Mouse (Mus musculus): ENCODE measurements around the gene Pxdn. TPM values are rescaled to one million over a fixed set of nuclear protein-coding genes. Genes with fewer than 3 reads are reported as not detected.

Pxdn gene
- total RNA-seq (2012; rRNA removed) (0.04 TPM in 1 of 2 replicates, not detected in the other), total RNA-seq (2014; rRNA removed) (0.11 and 0.21 TPM in 2 replicates), polyA plus RNA-seq (2012; ENCODE audit: insufficient read length, low read depth) (0.14 and 0.27 TPM in 2 replicates)

DNA sequence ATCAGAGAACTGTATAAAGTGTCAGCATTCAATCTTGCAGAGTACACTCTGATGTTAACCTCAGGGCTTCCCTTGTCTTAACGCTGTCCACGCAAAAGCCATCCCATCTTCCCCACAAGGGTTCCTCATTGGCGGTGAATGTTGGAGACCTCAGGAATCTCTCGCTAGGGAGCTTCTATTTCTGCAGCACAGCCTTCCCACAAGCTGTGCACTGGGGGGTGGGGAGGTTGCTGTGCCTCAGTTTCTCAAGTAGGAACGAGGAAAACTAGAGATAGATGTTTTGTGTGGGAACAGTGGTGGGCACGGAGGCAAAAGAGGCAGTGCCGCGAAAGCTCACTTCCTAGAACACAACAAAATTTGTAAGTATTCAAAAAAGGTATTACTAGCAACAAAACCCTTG, at the start of gene Pxdn:
Pxdn (plus strand) TSS at position 301 of the 400 bp plus-strand sequence.
- TF ChIP-seq MYC (IDR thresholded peaks at IDR 0.05; ENCODE audit: low read depth, low read length) (no peak), POLR2AphosphoS2 (IDR thresholded peaks at IDR 0.05; ENCODE audit: low read depth, low read length) (no peak), ELF1 (IDR thresholded peaks at IDR 0.05; ENCODE audit: low read depth, low read length) (no peak), RAD21 (IDR thresholded peaks at IDR 0.05; ENCODE audit: low read depth, low read length) (no peak), ZMIZ1 (IDR thresholded peaks at IDR 0.05; ENCODE audit: low read depth, low read length) (no peak), MAFK (IDR thresholded peaks at IDR 0.05; ENCODE audit: insufficient replicate concordance, low read length) (no peak), USF1 (IDR thresholded peaks at IDR 0.05; ENCODE audit: low read depth, low read length) (no peak), MXI1 (IDR thresholded peaks at IDR 0.05; ENCODE audit: low read depth, low read length) (no peak), EP300 (IDR thresholded peaks at IDR 0.05; ENCODE audit: low read length) (no peak), MEF2A (IDR thresholded peaks at IDR 0.05; ENCODE audit: borderline replicate concordance, low read depth, low read length) (no peak), ZNF384 (IDR thresholded peaks at IDR 0.05; ENCODE audit: low read depth, low read length) (no peak), E2F4 (IDR thresholded peaks at IDR 0.05; ENCODE audit: insufficient replicate concordance, low read depth, low read length) (no peak), CHD2 (IDR thresholded peaks at IDR 0.05; ENCODE audit: low read length) (no peak)
- dilution Hi-C loops (cut with MboI; ENCODE audit: extremely low pct_ligation_motif_present, extremely low pct_unique_long_range_greater_than_20kb, low sequenced_read_pairs), result no loop called here
- Histone ChIP-seq H3K4me3 (replicated peaks in 1 of 3; ENCODE audit: low read depth in 2 of 3, low read length in 2 of 3, poor library complexity in 1 of 3) (no peak within 1 kb of the TSS), H3K36me3 (replicated peaks in 1 of 2; ENCODE audit: control insufficient read depth in 1 of 2, insufficient read depth in 1 of 2, low read length in 1 of 2) (no peaks in the 10 kb centered on the region), H3K9ac (ENCODE audit: insufficient read depth, low read depth) (no peak within 1 kb of the TSS), H3K4me1 (ENCODE audit: control insufficient read depth in 1 of 2, insufficient read depth in 2 of 2) (peaks cover 3 to 67% of the 10 kb centered on the region in 2 experiments; a peak in 2 of 4 replicates), H3K4me2 (ENCODE audit: insufficient read depth, low read depth, poor library complexity, severe bottlenecking) (no peak within 1 kb of the TSS), H3K9me3 (replicated peaks; ENCODE audit: low read length) (peaks cover 4% of the 10 kb centered on the region), H3K27ac (ENCODE audit: insufficient read depth, low read depth) (no peak within 1 kb of the TSS), H3K27me3 (replicated peaks) (no peaks in the 10 kb centered on the region), H3K79me2 (replicated peaks; ENCODE audit: control insufficient read depth, extremely low read depth, insufficient read depth, poor library complexity, severe bottlenecking) (no peaks in the 10 kb centered on the region)
- no peak for DNase-seq (ENCODE audit: extremely low read depth)
- in situ Hi-C loops (cut with MboI; ENCODE audit: low pct_ligation_motif_present, low pct_unique_long_range_greater_than_20kb, low sequenced_read_pairs), result no loop called here

DNA sequence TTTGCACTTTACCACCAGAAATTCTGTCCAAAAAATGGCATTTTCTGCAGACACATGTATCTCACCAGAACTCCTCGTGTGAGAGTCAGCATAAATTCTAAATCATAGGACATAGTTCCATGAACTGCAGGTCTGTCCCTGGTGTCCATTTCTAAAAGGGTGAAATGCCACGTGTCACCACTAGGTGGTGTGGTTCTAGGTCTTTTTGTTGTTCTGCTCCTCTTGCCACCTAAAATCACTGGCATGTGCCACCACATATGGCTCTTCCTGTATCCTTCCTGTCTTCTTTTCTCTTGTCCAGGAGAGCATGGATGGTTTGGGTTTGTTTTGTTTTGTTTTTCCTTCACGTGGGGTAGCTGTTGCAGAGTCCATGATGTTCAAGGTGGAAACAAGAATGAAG, 42.7 kb upstream of the Pxdn start:
- DNase-seq (ENCODE audit: extremely low read depth), result peak; percentile 58
- dilution Hi-C loops (cut with MboI; ENCODE audit: extremely low pct_ligation_motif_present, extremely low pct_unique_long_range_greater_than_20kb, low sequenced_read_pairs), result no loop called here
- no peak for TF ChIP-seq JUN (IDR thresholded peaks at IDR 0.05; ENCODE audit: insufficient read depth, low read depth, low read length)
- TF ChIP-seq POLR2AphosphoS2 (IDR thresholded peaks at IDR 0.05; ENCODE audit: low read depth, low read length), result no peak
- no peak for TF ChIP-seq SIN3A (IDR thresholded peaks at IDR 0.05; ENCODE audit: low read length)
- TF ChIP-seq IRF4 (IDR thresholded peaks at IDR 0.05; ENCODE audit: low read depth, low read length), result no peak
- TF ChIP-seq ETS1 (conservative IDR thresholded peaks at IDR 0.05; ENCODE audit: low read depth, low read length), result no peak
- peak; percentile 23 for TF ChIP-seq RAD21 (IDR thresholded peaks at IDR 0.05; ENCODE audit: low read depth, low read length)
- no peak for TF ChIP-seq E2F4 (IDR thresholded peaks at IDR 0.05; ENCODE audit: insufficient replicate concordance, low read depth, low read length)
- no peak for TF ChIP-seq UBTF (IDR thresholded peaks at IDR 0.05; ENCODE audit: low read depth, low read length)
- TF ChIP-seq BHLHE40 (IDR thresholded peaks at IDR 0.05; ENCODE audit: low read depth, low read length), result no peak
- no peak for TF ChIP-seq CHD1 (IDR thresholded peaks at IDR 0.05; ENCODE audit: low read depth, low read length)
- TF ChIP-seq SMC3 (IDR thresholded peaks at IDR 0.05; ENCODE audit: low read depth, low read length), result peak; percentile 28; the same call in 1 of the 2 replicates
- TF ChIP-seq NRF1 (IDR thresholded peaks at IDR 0.05; ENCODE audit: low read depth, low read length), result no peak
- TF ChIP-seq HCFC1 (IDR thresholded peaks at IDR 0.05; ENCODE audit: low read depth, low read length), result no peak
- no peak for TF ChIP-seq USF1 (IDR thresholded peaks at IDR 0.05; ENCODE audit: low read depth, low read length)
- TF ChIP-seq CTCF (conservative IDR thresholded peaks at IDR 0.05 in 1 of 2, IDR thresholded peaks at IDR 0.05 in 1 of 2; ENCODE audit: low read depth in 2 of 2, low read length in 2 of 2), result peak; percentile 68 to 98
- TF ChIP-seq TCF12 (IDR thresholded peaks at IDR 0.05; ENCODE audit: low read depth, low read length), result no peak
- TF ChIP-seq MEF2A (IDR thresholded peaks at IDR 0.05; ENCODE audit: borderline replicate concordance, low read depth, low read length), result no peak
- TF ChIP-seq POLR2A (IDR thresholded peaks at IDR 0.05; ENCODE audit: low read depth, low read length), result no peak
- TF ChIP-seq ZNF384 (IDR thresholded peaks at IDR 0.05; ENCODE audit: low read depth, low read length), result no peak
- TF ChIP-seq TBP (conservative IDR thresholded peaks at IDR 0.05; ENCODE audit: low read depth, low read length), result no peak
- TF ChIP-seq MAX (IDR thresholded peaks at IDR 0.05; ENCODE audit: low read length), result peak; percentile 91
- TF ChIP-seq USF2 (conservative IDR thresholded peaks at IDR 0.05; ENCODE audit: low read depth, low read length), result no peak
- H3K4me3 ChIP-seq (replicated peaks in 1 of 3; ENCODE audit: low read depth in 2 of 3, low read length in 2 of 3, poor library complexity in 1 of 3), result no peak overlapping the region
- no peaks in the 10 kb centered on the region for H3K36me3 ChIP-seq (replicated peaks in 1 of 2; ENCODE audit: control insufficient read depth in 1 of 2, insufficient read depth in 1 of 2, low read length in 1 of 2)
- in situ Hi-C loops (cut with MboI; ENCODE audit: low pct_ligation_motif_present, low pct_unique_long_range_greater_than_20kb, low sequenced_read_pairs), result no loop called here
- no peak overlapping the region for H3K9ac ChIP-seq (ENCODE audit: insufficient read depth, low read depth)
- H3K9me3 ChIP-seq (replicated peaks; ENCODE audit: low read length), result no peaks in the 10 kb centered on the region
- H3K4me1 ChIP-seq (ENCODE audit: control insufficient read depth in 1 of 2, insufficient read depth in 2 of 2), result peaks cover 5 to 22% of the 10 kb centered on the region in 2 experiments; a peak in 3 of 4 replicates
- no peaks in the 10 kb centered on the region for H3K79me2 ChIP-seq (replicated peaks; ENCODE audit: control insufficient read depth, extremely low read depth, insufficient read depth, poor library complexity, severe bottlenecking)
- H3K27me3 ChIP-seq (replicated peaks), result no peaks in the 10 kb centered on the region
- H3K27ac ChIP-seq (ENCODE audit: insufficient read depth, low read depth), result no peak overlapping the region
- no peak overlapping the region for H3K4me2 ChIP-seq (ENCODE audit: insufficient read depth, low read depth, poor library complexity, severe bottlenecking)

Measured in CH12.LX (cell line).